Mouse (Mus musculus) kidney, postnatal 25 days (tissue): Measurements from ENCODE around the gene Cbl.
A peak's percentile ranks its signal among the peaks of the same experiment; 100 is the strongest.

ENCODE experiments used
- DNase-seq, 2 experiments: peaks; one replicate each; pipeline ENCODE4 v3.0.0; 2021; ENCODE audit warnings: mixed read lengths in 2 of 2

Cbl gene

DNA sequence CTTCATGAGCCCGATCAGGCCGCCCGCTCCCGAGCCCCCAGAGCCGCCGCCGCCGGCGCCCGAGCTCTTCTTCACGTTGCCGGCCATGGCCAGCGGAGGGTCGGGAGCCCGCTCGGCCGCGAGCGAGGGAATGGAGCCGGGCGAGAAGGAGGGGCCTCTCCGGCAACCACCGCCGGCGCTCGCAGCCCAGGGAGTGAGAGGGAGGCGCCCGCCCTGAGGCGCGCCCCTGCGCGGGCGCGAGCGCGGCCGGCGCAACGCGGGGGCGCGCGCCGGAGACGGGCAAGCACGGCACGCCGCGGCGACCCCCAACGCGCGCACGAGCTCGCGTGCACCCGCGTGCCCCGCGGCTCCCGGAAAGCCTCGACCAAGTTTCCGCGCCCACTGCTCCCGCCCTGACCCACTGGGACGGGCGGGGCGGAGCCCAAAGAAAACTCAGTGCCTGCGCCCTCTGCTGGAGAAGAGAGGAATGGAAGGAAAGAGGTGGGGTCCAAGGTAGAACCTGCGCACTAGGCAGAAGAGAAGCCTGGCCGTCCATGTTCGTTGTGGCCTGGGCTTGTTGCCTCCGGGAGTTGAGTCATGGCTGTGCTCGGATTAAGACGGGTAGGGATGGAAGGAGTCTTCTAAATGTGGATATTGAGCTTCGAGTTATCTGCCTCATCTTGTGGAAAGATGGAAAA, at the start of gene Cbl:
TSS of gene Cbl (minus strand) at position 248 of the 677 bp plus-strand sequence.
- DNase-seq, result peak; percentile 98 to 99

- no peak for DNase-seq
Measured at GRCm38 (mm10) chr9:44283183-44283582, 49.3 kb upstream of the Cbl start.

DNA sequence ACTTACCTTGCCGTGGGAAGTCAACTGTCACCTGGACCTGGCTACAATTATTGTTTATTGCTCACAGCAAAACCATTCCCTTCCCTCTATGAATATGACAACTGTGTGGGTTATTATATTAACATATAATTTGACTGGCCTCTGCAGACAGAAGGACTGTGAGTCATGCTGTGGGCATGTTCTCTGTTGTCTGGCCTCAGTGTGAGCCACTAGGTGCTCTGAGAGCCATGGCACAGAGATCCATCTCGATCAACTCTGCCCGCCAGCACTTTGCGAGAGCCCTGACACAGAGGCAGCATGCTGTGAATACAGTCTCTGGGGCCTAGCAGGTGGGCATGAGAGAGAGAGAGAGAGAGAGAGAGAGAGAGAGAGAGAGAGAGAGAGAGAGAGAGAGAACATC, 36.1 kb upstream of the Cbl start:
- DNase-seq, result no peak

DNA sequence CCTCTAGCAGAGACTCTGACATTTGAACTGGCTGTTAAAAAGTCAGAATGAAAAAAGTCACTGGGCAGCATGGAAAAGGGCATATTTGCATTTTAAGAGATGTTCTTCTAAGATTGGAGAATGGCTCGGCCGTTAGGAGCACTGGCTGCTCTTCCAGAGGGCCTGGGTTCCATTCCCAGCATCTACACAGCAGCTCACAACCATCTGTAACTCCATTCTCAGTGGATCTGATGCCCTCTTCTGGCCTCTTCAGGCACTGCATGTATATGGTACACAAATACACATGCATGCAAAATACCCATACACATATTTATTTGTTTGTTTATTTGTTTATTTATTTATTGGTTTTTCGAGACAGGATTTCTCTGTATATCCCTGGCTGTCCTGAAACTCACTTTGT, 35.2 kb upstream of the Cbl start:
- peak in 1 of 2 experiments; percentile 71 for DNase-seq

DNA sequence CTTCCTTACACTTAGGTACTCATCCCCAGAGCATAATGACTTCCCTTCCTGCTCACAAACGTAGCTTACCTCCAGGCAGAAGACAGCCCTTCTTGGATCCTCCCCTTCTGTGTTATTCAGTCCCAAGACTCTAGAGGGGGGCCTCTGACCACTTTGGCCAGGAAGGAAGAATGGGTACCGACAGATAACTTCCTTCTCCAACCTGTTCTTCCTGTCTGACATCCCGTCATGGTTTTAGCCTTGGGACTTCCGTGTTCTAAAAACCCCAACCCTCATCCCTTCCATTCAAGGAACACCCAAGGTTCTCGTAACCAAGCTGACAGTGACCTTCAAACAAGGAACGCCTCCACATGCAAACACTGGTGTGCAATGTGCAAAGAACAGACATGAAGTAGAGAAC, 34.6 kb upstream of the Cbl start, which contains the start of gene Nlrx1:
TSS of gene Nlrx1 (minus strand) at position 168 of the 400 bp plus-strand sequence.
- DNase-seq, result no peak

GRCm38 (mm10) chr9:44268027-44268360, 34.1 kb upstream of the Cbl start:
- peak; percentile 95 to 97 for DNase-seq

- peak; percentile 44 to 61 for DNase-seq
Measured at GRCm38 (mm10) chr9:44267319-44268026, 33.6 kb upstream of the Cbl start.

- DNase-seq, result no peak
Measured at GRCm38 (mm10) chr9:44266478-44267226, 32.8 kb upstream of the Cbl start.

- DNase-seq, result no peak
Measured at GRCm38 (mm10) chr9:44261388-44261787, 27.5 kb upstream of the Cbl start.

- DNase-seq, result no peak
Measured at GRCm38 (mm10) chr9:44259014-44259413, 25.2 kb upstream of the Cbl start.

GRCm38 (mm10) chr9:44256213-44256612, 22.4 kb upstream of the Cbl start:
- no peak for DNase-seq

DNA sequence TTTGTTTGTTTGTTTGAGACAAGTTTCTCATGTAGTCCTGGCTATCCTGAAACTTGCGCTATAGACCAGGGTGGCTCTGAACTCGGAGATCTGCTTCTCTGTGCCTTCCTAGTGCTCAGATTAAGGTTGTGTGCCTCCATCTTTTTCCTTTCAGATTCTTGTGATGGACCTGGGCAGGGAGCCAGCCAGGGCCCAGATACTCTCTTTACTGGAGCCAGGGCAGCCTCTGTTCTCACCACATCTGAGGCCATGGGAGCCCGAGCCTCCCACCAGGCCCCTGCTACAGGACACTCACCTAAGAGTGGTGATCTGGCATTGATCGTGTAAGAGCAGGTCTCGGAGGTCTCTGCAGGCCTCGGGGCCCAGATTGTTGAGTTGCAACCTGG, 21.3 kb upstream of the Cbl start:
- no peak for DNase-seq

- DNase-seq, result no peak
Measured at GRCm38 (mm10) chr9:44254508-44255135, 20.8 kb upstream of the Cbl start.

DNA sequence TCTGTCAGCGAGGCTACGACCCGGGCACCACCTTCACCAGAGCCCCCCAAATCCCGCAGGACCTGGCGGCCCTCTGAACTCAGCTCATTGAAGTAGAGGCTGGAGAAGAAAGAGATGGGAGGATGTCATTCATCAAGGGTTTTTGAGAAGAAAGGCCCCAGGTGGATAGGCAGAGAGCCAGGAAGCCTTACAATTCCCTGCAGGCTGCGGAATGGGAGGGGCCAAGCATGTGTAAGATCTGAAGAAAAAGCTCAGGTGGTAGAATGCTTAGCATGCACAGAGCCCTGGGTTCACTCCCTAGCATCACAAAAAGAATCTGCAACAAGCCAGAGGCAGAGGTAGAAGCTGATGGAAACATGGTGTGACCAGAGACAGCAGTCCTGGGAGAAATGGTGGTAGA, 19.6 kb upstream of the Cbl start:
- DNase-seq, result no peak

DNA sequence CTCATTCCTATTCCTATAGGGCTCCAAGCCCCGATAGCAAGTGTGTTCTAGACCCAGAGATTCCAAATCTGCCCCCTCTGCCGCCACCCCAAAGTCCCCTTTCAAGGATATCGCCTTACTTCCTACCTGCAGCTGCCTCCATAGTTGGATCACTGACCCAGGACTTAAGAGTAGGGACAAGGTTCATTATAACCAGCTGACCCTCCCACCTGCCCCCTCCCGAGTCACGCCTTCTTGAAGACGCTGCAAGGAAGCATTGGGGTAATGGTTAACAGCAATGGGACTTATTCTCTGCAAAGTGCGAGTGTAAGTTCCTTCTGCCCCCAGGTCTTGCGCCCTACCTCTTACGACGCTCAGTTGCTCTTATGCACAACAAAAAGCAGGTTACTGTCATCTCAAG, 17.5 kb upstream of the Cbl start, which contains the start of gene Pdzd3:
TSS of gene Pdzd3 (minus strand) at position 158 of the 400 bp plus-strand sequence.
- DNase-seq, result peak; percentile 80 to 91

- DNase-seq, result peak; percentile 25 to 46
Measured at GRCm38 (mm10) chr9:44250445-44250844, 16.6 kb upstream of the Cbl start.

- peak; percentile 80 to 87 for DNase-seq
Measured at GRCm38 (mm10) chr9:44249181-44250146, 15.6 kb upstream of the Cbl start.

DNA sequence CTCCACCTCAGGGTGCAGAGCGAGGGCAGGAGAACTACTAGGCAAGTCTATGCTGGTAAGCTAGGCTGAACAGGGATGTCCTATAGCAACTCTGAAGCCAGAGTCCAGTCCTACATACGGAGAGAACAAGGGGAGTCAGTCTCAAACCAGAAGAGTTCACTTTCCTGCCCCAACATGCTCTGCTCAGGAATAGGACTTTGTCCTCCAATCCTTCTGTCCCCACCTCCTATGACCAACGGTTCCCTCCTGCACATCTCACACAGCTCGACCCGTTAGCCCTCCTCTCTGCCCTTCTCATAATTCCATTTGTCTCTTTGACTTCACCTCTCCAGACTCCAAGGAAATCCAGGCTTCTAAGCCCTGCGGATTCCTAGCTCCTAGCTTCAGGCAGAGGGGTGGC, 14.1 kb upstream of the Cbl start:
- peak in 1 of 2 experiments; percentile 48 for DNase-seq

GRCm38 (mm10) chr9:44243621-44244020, 9.8 kb upstream of the Cbl start:
- peak; percentile 42 to 77 for DNase-seq

DNA sequence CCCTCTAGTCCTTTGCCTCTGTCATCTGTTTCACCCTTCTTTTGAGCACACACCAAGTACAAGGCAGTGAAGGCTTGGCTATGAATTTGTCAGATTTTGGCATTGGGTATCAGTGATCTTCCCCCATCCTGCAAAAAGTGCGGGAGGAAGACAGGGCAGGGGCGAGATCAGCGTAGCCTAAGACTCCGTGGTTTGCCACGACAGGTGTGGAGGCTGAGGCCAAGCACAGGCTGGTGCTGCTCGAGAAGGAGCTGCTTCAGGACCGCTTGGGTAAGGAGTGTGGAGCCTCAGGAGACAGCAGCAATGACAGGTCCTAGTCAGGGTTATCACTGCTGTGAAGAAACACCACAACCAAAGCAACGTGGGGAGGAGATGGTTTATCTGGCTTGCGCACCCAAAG, 7.6 kb upstream of the Cbl start:
- DNase-seq, result no peak

DNA sequence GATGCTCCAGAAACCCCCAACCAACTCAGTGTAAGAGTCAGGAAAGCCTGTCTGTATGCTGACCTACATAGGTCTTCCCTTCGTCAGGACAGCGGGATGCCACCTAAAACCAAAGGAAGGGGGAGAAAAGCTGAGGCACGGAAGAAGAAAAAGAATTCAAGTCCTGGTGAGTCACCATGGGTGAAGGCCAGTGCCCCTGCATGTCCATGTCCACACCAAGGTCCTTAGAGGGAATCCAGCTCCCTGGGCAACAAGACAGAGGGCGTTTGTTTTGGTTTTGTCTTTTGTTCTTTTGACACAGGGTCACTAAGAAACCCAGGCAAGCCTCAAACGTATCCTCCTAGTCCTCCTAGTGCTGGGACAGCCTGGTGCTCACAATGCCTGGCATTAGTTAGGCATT, 7.1 kb upstream of the Cbl start:
- no peak for DNase-seq

GRCm38 (mm10) chr9:44240399-44240798, 6.5 kb upstream of the Cbl start, which contains the start of gene Ccdc153:
Gene Ccdc153, plus strand, starts transcription at chr9:44240676.
- no peak for DNase-seq
